Comparison of ENCODE assay signal across 9 mouse cellular contexts in genomic region chr11:118659305-118659704, GRCm38 (mm10).
A peak's percentile ranks its signal among the peaks of the same experiment; 100 is the strongest.
DNase-seq lines count a peak whose midpoint lies in the region; TF ChIP-seq lines count a peak whose summit lies in the region.
"Had no signal": no experiment of that assay in that cellular context is flagged by ENCODE, and none has a peak within 500 bp of the region (broad histone marks: within the 10 kb centered on the region; RNA-seq: fewer than 3 reads in every experiment).

No protein-coding gene starts in this region.

- intact Hi-C loops in left cerebral cortex, adult 2 months (cut with DNase I) = no loop called here
- intact Hi-C loops in left cerebral cortex, postnatal 14 days (cut with DNase I) = no loop called here

- no peak for DNase-seq in left cerebral cortex, adult 2 months (ENCODE audit: extremely low spot score in 1 of 2, low spot score in 2 of 2)
- DNase-seq in left cerebral cortex, postnatal 14 days (ENCODE audit: low spot score in 2 of 2) = no peak
- DNase-seq in ZHBTc4 (ENCODE audit: low read depth, low spot score) = peak; percentile 89
- DNase-seq in forelimb bud, embryonic 11.5 days (ENCODE audit: low read depth, low spot score) = peak; percentile 92
- no peak for DNase-seq in adrenal gland, postnatal 25 days
- DNase-seq in heart, adult 9 months (ENCODE audit: low spot score in 2 of 2) = no peak
- no peak for DNase-seq in kidney, postnatal 25 days

- H3K4me1 ChIP-seq in olfactory bulb, adult 2 months (ENCODE audit: control insufficient read depth, insufficient read depth, low read length) = peaks cover 77% of the 10 kb centered on the region

- no peak for TF ChIP-seq POLR2A in olfactory bulb, adult 2 months (IDR thresholded peaks at IDR 0.05; ENCODE audit: insufficient read depth, low read depth, low read length)

- H3K27ac ChIP-seq in left cerebral cortex, adult 2 months = no peak overlapping the region
- 0 out of 2 replicates have a peak overlapping the region, but pooled peaks have one; percentile 34 for H3K27ac ChIP-seq in olfactory bulb, adult 2 months (ENCODE audit: insufficient read depth, low read depth, low read length)
- H3K27ac ChIP-seq: heart, embryonic 13.5 days had no signal

- peak; percentile 5; the same call in 1 of the 2 replicates for TF ChIP-seq CTCF in left cerebral cortex, adult 2 months (IDR thresholded peaks at IDR 0.05)
- no peak for TF ChIP-seq CTCF in olfactory bulb, adult 2 months (IDR thresholded peaks at IDR 0.05; ENCODE audit: insufficient read depth, low read depth, low read length)

- 28% methylated on average over 10 of the region's 10 CpGs for WGBS in olfactory bulb, adult 2 months

- H3K4me3 ChIP-seq in left cerebral cortex, adult 2 months = no peak overlapping the region
- H3K4me3 ChIP-seq in olfactory bulb, adult 2 months (ENCODE audit: insufficient read depth, low read depth, low read length) = no peak overlapping the region
- H3K4me3 ChIP-seq: heart, embryonic 13.5 days had no signal

Comparison
In these comparisons a context has a peak if more than half of its experiments do, and no peak if none do; other contexts are left out.
1. DNase-seq: peak in ZHBTc4 (single experiment) and forelimb bud, embryonic 11.5 days (single experiment); none in left cerebral cortex, adult 2 months (0 of 2), left cerebral cortex, postnatal 14 days (0 of 2), adrenal gland, postnatal 25 days (single experiment), heart, adult 9 months (0 of 2) and kidney, postnatal 25 days (0 of 2).